Mouse (Mus musculus) adrenal gland, adult 18-20 months (tissue): ENCODE data around the gene Ctdspl. TPM values are rescaled to one million over a fixed set of nuclear protein-coding genes. Genes with fewer than 3 reads are reported as not detected.

Experiments
- DNase-seq, 2 experiments: peaks; one replicate each; pipeline ENCODE4 v3.0.0; 2021 to 2022; ENCODE audit warnings: low spot score in 2 of 2
- microRNA-seq, 2 experiments: library from miRNA; unstranded; fragments of <30 nt; microRNA quantifications; one replicate each; pipeline ENCODE4 v1.2.0; 2021; ENCODE audit warnings: borderline number of aligned reads in 2 of 2
- total RNA-seq, 2 experiments: library from RNA; stranded (reverse); gene quantifications; 1 replicate in 1 of 2; 2 replicates in 1 of 2; pipeline ENCODE4 v1.2.3; 2021

Gene Ctdspl
- total RNA-seq, 2 experiments from 2014 or later, result 28.8 to 37.7 TPM

- no peak for DNase-seq
Measured at GRCm38 (mm10) chr9:119090462-119090861, 164.2 kb downstream of the Ctdspl start.

DNA sequence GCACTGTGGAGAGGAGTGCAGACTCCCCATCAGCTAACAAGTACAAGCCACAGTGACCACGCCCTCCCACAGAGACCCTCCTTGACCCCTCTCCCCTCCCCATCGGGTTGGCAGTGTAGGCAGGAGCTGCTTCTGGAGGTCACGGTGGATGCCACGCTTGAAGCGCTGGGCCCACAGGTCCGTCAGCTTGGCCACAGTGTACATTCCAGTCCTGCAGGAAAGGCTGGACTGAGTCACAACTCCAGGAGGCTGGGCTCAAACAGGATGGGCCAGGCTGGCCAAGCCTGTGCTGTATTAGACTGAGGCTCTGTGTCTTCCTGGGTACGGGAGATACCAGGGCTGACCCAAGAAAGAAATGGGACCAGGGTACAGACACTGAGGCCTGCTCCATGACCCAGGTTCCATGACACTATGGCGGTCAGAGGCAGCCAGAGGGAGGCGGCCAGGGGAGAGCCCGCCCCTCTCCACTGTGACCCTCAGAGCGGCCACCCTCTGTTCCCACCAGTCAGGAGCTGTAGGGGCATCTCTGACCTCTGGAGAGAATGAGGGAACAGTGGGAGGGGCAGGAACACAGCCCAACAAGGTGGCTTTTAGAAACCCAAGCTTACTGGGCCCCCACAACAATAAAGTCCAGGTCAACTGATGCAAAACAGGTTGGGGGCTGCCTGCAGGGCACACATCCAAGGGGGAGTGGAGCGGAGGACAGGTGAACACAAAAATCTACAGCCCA, 165.5 kb downstream of the Ctdspl start:
- no peak for DNase-seq

- DNase-seq, result peak in 1 of 2 experiments; percentile 40
Measured at GRCm38 (mm10) chr9:119092473-119093418, 166.5 kb downstream of the Ctdspl start.

Small RNA genes within 50 kb of the gene (microRNA-seq; reads per million reads assigned to microRNA genes)
- gene Mir26a-1, result 19.6 to 198 reads per million in 2 experiments

Other genes starting within 250 kb of the Ctdspl start
- gene Vill, start 126.3 kb downstream of the Ctdspl start, total RNA-seq, result 1 to 10 TPM; 1.6 to 1.7 TPM
- 10 to 100 TPM in 1 of 2 experiments, 1 to 10 TPM in 1; 7.0 to 10.9 TPM for gene Plcd1, start 167.0 kb downstream of the Ctdspl start, total RNA-seq
- gene Dlec1, start 176.0 kb downstream of the Ctdspl start, total RNA-seq, result 1 to 10 TPM; 1.6 to 3.3 TPM
- 10 to 100 TPM; 18.4 to 21.4 TPM for gene Acaa1b, start 230.6 kb downstream of the Ctdspl start, total RNA-seq
- gene Gm47289, start 232.7 kb downstream of the Ctdspl start, total RNA-seq, result not detected